Mouse (Mus musculus) neural tube, embryonic 13.5 days (tissue): ENCODE data around the gene Raet1e. TPM values are rescaled to one million over a fixed set of nuclear protein-coding genes. Genes with fewer than 3 reads are reported as not detected.
A peak's percentile ranks its signal among the peaks of the same experiment; 100 is the strongest.
"Not testable (repeated sequence)": the region's sequence is repeated elsewhere in the genome, so short reads cannot be mapped to it uniquely, and the experiment has no call there.

Experiments
- ATAC-seq: fragments of 200-750 bp; cut with Nextera tagmentation; 2 replicates; pipeline ENCODE4 v1.8.0; 2017; ENCODE audit warnings: low read depth, mild to moderate bottlenecking, moderate TSS enrichment, moderate library complexity
- H3K27ac ChIP-seq: fragments of 300-500 bp; sonication (generic); replicated peaks from 2 replicates; pipeline ENCODE4 v1.5.1; 2015; ENCODE audit warnings: moderate library complexity, mild to moderate bottlenecking, inconsistent platforms
- H3K27me3 ChIP-seq: fragments of 300-500 bp; sonication (generic); 2 replicates; pipeline ENCODE4 v1.6.1; 2015; ENCODE audit warnings: mild to moderate bottlenecking, inconsistent platforms
- H3K36me3 ChIP-seq: fragments of 300-500 bp; sonication (generic); 2 replicates; pipeline ENCODE4 v1.6.1; 2015; ENCODE audit warnings: mild to moderate bottlenecking, inconsistent platforms
- H3K4me1 ChIP-seq: fragments of 300-500 bp; sonication (generic); replicated peaks from 2 replicates; pipeline ENCODE4 v1.6.1; 2015; ENCODE audit warnings: inconsistent platforms
- H3K4me2 ChIP-seq: fragments of 300-500 bp; sonication (generic); 2 replicates; pipeline ENCODE4 v1.6.1; 2015; ENCODE audit warnings: inconsistent platforms, mild to moderate bottlenecking, moderate library complexity
- H3K4me3 ChIP-seq: fragments of 300-500 bp; sonication (generic); 2 replicates; pipeline ENCODE4 v1.5.1; 2015; ENCODE audit warnings: mild to moderate bottlenecking, inconsistent platforms
- H3K9ac ChIP-seq: fragments of 300-500 bp; sonication (generic); 2 replicates; pipeline ENCODE4 v1.6.1; 2015; ENCODE audit warnings: moderate library complexity, mild to moderate bottlenecking, inconsistent platforms
- H3K9me3 ChIP-seq: fragments of 300-500 bp; sonication (generic); 2 replicates; pipeline ENCODE4 v1.6.1; 2016; ENCODE audit warnings: inconsistent platforms
- WGBS: fragments of 180-500 bp; shearing (Covaris S2); methylation state at CpG from one replicate; pipeline ENCODE4 v1.1.7; 2015; 5-methylcytosine and 5-hydroxymethylcytosine counted together
- polyA plus RNA-seq: library from polyadenylated mRNA; unstranded; fragments of >200 nt; fragmentation: Nextera tagmentation; extraction: Ambion mirVana; gene quantifications from 2 replicates; pipeline ENCODE4 v1.2.1, GENCODE M21; 2015

The Raet1e gene
- polyA plus RNA-seq, 1 experiment from 2014 or later = 1.8 TPM

GRCm38 (mm10) chr10:22302344-22303057 is 144.1 kb downstream of the Raet1e start:
- Histone ChIP-seq H3K9ac (no peak overlapping the region), H3K4me1 (no peaks in the 10 kb centered on the region), H3K27me3 (no peaks in the 10 kb centered on the region), H3K9me3 (no peaks in the 10 kb centered on the region), H3K36me3 (no peaks in the 10 kb centered on the region), H3K4me3 (no peak overlapping the region), H3K4me2 (no peak overlapping the region), H3K27ac (no peak overlapping the region)
- 80% methylated on average over 5 of the region's 5 CpGs for WGBS
- ATAC-seq = no peak

DNA sequence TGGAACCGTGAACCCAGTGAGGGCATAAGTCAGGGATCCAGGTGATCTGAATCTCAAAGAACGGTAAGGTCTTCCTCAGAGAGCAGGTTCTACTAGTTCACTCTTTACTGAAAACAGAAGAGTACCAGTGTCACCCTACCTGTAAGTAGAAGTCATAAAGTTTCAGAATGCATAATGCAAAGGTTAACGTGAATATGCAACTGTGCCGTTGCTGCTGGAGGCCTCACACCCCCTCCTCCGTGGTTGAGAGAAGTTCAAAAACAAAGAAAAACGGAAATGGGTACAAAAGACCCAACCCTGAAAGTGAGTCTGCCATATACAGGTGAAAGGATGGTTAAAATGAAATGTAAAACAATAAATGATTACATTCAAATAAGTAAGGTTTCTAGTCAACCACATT is 145.4 kb downstream of the Raet1e start:
- ATAC-seq = no peak

GRCm38 (mm10) chr10:22305801-22306200 is 147.4 kb downstream of the Raet1e start:
- ATAC-seq = no peak
- H3K9me3 ChIP-seq = no peaks in the 10 kb centered on the region
- no peaks in the 10 kb centered on the region for H3K27me3 ChIP-seq
- no peaks in the 10 kb centered on the region for H3K4me1 ChIP-seq
- no peak overlapping the region for H3K9ac ChIP-seq
- H3K36me3 ChIP-seq = no peaks in the 10 kb centered on the region
- no peak overlapping the region for H3K4me3 ChIP-seq
- H3K4me2 ChIP-seq = no peak overlapping the region
- 86% methylated on average over 4 of the region's 4 CpGs for WGBS
- H3K27ac ChIP-seq = no peak overlapping the region

More for the DNA sequence above, 145.4 kb downstream of the Raet1e start:
- Histone ChIP-seq H3K4me3 (no peak overlapping the region), H3K27ac (no peak overlapping the region), H3K4me1 (no peaks in the 10 kb centered on the region), H3K27me3 (no peaks in the 10 kb centered on the region), H3K9ac (no peak overlapping the region), H3K36me3 (no peaks in the 10 kb centered on the region), H3K9me3 (no peaks in the 10 kb centered on the region), H3K4me2 (no peak overlapping the region)
- 86% methylated on average over 6 of the region's 6 CpGs for WGBS

DNA sequence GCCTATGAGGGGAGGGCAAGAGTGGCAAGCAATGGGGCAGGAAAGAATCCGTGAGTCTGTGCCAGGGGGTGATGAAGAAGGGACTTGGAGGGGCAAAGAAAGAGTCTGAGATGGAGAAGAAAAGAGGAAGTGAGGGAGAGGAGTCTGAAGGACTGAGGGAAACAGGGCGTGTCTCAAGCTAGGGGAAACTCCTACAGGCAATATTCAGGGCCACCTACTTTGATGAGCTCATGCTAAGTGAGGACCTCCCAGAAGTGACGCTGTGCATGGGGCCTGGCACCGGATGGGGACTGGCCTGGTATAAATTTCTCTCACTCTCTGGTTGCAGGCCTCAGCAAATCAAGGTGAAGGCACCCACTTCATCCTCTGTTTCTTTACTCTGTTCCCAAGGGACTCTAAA is 148.1 kb downstream of the Raet1e start:
- H3K9ac ChIP-seq = no peak overlapping the region
- no peak overlapping the region for H3K4me3 ChIP-seq
- H3K9me3 ChIP-seq = no peaks in the 10 kb centered on the region
- no peak for ATAC-seq
- no peak overlapping the region for H3K27ac ChIP-seq
- H3K36me3 ChIP-seq = no peaks in the 10 kb centered on the region
- no peaks in the 10 kb centered on the region for H3K4me1 ChIP-seq
- no peaks in the 10 kb centered on the region for H3K27me3 ChIP-seq
- WGBS = 67% methylated on average over 4 of the region's 4 CpGs
- H3K4me2 ChIP-seq = no peak overlapping the region

GRCm38 (mm10) chr10:22308221-22308620 is 149.9 kb downstream of the Raet1e start:
- no peak overlapping the region for H3K4me2 ChIP-seq
- no peak overlapping the region for H3K9ac ChIP-seq
- no peaks in the 10 kb centered on the region for H3K36me3 ChIP-seq
- no peak overlapping the region for H3K27ac ChIP-seq
- H3K27me3 ChIP-seq = no peaks in the 10 kb centered on the region
- no peak for ATAC-seq
- no peak overlapping the region for H3K4me3 ChIP-seq
- no peaks in the 10 kb centered on the region for H3K9me3 ChIP-seq
- 74% methylated on average over 1 of the region's 1 CpGs for WGBS
- H3K4me1 ChIP-seq = no peaks in the 10 kb centered on the region

- 92% methylated on average over 2 of the region's 2 CpGs for WGBS
- Histone ChIP-seq H3K9me3 (no peaks in the 10 kb centered on the region), H3K4me1 (no peaks in the 10 kb centered on the region), H3K27me3 (no peaks in the 10 kb centered on the region), H3K36me3 (no peaks in the 10 kb centered on the region), H3K4me3 (no peak overlapping the region), H3K9ac (no peak overlapping the region), H3K4me2 (no peak overlapping the region), H3K27ac (no peak overlapping the region)
- ATAC-seq = no peak
Observed at GRCm38 (mm10) chr10:22322858-22323257, 164.5 kb downstream of the Raet1e start.

GRCm38 (mm10) chr10:22345721-22346120 is 187.4 kb downstream of the Raet1e start:
- H3K36me3 ChIP-seq, H3K27ac ChIP-seq, H3K9ac ChIP-seq, H3K27me3 ChIP-seq, ATAC-seq, H3K4me3 ChIP-seq, H3K9me3 ChIP-seq, H3K4me1 ChIP-seq, H3K4me2 ChIP-seq: not testable (repeated sequence)
- 83% methylated on average over 4 of the region's 4 CpGs for WGBS

GRCm38 (mm10) chr10:22353548-22354195 is 195.3 kb downstream of the Raet1e start:
- not testable (repeated sequence) for H3K9me3 ChIP-seq, H3K27ac ChIP-seq, H3K4me3 ChIP-seq, H3K4me1 ChIP-seq, H3K36me3 ChIP-seq, H3K27me3 ChIP-seq, H3K9ac ChIP-seq, ATAC-seq, H3K4me2 ChIP-seq
- WGBS = 88% methylated on average over 6 of the region's 6 CpGs

DNA sequence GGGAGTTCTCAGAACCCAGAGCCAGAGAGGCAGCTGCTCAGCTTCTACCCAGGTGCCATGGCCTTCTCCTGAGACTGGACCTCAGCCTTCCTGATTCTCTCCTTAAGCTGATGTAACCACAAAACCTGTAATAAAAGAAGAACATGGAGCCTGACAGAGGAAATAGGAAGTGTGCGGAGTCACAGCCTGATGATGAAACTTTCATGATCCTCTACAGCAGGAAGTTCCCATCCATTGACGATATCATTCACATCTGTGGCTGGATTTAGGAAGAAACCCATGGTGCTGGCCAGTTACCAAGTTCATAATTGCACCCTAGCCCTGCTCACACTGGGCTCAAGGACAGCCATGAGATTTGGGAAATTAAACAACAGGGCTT is 195.8 kb downstream of the Raet1e start:
- H3K4me3 ChIP-seq = not testable (repeated sequence)

GRCm38 (mm10) chr10:22357373-22357772 is 199.0 kb downstream of the Raet1e start:
- H3K4me3 ChIP-seq, H3K27ac ChIP-seq, H3K4me2 ChIP-seq, H3K36me3 ChIP-seq, ATAC-seq, H3K9me3 ChIP-seq, H3K4me1 ChIP-seq, H3K27me3 ChIP-seq, H3K9ac ChIP-seq: not testable (repeated sequence)
- 78% methylated on average over 1 of the region's 1 CpGs for WGBS

More for the DNA sequence above, 195.8 kb downstream of the Raet1e start:
- not testable (repeated sequence) for H3K4me1 ChIP-seq, ATAC-seq, H3K9me3 ChIP-seq, H3K27me3 ChIP-seq, H3K9ac ChIP-seq, H3K4me2 ChIP-seq, H3K36me3 ChIP-seq, H3K27ac ChIP-seq
- 87% methylated on average over 2 of the region's 2 CpGs for WGBS

DNA sequence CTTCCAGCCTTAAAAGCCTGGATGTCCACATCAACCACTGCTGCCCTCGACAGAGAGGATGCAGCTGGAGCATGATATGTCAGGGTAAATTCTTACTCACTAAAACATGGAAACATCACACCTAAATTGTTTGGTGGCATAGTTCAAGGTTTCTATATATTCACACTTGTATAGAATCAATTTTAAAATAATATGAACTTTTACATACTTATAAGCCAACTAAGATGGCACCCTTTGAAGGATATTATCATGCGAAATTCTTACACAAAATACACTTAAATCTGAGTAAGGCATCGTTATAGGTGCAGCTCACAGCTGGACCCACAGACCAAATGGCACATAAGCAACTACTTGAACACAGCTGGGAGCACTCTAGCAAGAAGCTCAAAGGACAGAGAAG is 201.9 kb downstream of the Raet1e start, which contains the start of gene Raet1d:
Raet1d (plus strand) TSS at position 301 of the 400 bp plus-strand sequence.
- not testable (repeated sequence) for H3K36me3 ChIP-seq, H3K9me3 ChIP-seq, H3K9ac ChIP-seq, H3K4me1 ChIP-seq, ATAC-seq, H3K27ac ChIP-seq, H3K27me3 ChIP-seq, H3K4me3 ChIP-seq
- peak within 1 kb of the TSS; percentile 44 for H3K4me2 ChIP-seq
- 78% methylated on average over 3 of the region's 3 CpGs for WGBS

- H3K36me3 ChIP-seq, H3K4me1 ChIP-seq, H3K4me3 ChIP-seq, H3K4me2 ChIP-seq, H3K9ac ChIP-seq, ATAC-seq, H3K27ac ChIP-seq, H3K27me3 ChIP-seq, H3K9me3 ChIP-seq: not testable (repeated sequence)
- WGBS = 40% methylated on average over 2 of the region's 2 CpGs
Observed at GRCm38 (mm10) chr10:22360957-22361356, 202.6 kb downstream of the Raet1e start.
